Mouse (Mus musculus): ENCODE data around the gene Hoxc12.

The Hoxc12 gene

GRCm38 (mm10) chr15:102963671-102964640 is 27.4 kb downstream of the Hoxc12 start:
- DNase-seq (ENCODE audit: low read depth, low spot score), result no peak

- no peak for DNase-seq (ENCODE audit: low read depth, low spot score)
Measured at GRCm38 (mm10) chr15:102965003-102965891, 28.7 kb downstream of the Hoxc12 start.

DNA sequence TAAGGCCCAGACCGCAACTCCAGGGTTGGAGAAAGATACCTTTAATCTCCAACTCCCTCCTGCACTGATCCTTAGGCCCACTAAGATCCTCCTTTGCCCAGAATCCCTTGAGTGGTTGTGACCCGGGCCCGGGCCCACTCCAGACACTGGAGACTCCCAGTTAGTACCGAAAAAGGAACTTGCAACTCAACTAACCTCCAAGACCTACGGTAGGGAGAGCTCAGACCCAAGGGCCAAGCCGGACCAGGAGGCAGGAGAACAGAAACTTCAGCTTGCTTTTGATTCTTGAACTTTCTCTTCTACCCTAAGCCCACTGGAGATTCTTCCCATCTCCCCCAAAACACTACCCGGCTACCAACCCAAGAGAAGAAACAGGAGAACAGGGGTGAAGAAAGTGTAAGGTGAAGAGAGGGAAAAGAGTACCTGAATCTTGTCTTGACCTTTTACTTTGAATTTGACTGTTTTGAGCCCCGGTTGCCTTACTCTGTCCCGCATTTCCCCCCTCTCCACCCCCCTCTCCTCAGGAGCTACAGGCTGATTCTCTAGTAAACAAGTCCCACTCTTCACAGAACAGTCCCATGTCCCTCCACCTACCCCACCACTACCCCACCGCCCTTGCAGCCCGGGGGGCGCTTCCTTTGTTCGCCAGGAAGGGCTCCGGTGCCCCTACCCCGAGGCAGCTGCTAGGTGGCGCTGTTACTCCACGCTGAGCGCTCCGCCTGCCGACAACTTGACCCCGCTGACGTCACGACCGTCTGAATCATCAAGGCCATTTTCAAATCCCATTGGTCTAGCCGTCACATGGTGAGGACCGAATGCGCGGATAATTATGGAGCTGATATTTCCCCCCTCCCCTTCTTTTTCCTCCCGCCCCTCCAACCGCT is 29.6 kb downstream of the Hoxc12 start:
- DNase-seq (ENCODE audit: low read depth, low spot score), result peak; percentile 96

DNA sequence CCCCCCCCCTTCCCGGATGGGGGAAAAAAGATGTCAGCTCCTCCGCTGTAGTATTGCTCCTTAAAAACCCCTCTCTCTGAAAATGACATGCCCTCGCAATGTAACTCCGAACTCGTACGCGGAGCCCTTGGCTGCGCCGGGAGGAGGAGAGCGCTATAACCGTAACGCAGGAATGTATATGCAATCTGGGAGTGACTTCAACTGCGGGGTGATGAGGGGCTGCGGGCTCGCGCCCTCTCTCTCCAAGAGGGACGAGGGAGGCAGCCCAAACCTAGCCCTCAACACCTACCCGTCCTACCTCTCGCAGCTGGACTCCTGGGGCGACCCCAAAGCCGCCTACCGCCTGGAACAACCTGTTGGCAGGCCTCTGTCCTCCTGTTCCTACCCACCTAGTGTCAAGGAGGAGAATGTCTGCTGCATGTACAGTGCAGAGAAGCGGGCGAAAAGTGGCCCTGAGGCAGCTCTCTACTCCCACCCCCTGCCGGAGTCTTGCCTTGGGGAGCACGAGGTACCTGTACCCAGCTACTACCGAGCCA is 30.3 kb downstream of the Hoxc12 start, which contains the start of gene Hoxc10:
TSS of gene Hoxc10 (plus strand) at position 21 of the 536 bp plus-strand sequence.
- DNase-seq (ENCODE audit: low read depth, low spot score), result no peak

- DNase-seq (ENCODE audit: low read depth, low spot score), result no peak
Measured at GRCm38 (mm10) chr15:102967312-102967510, 30.7 kb downstream of the Hoxc12 start, which contains the start of gene Hoxc5. Gene Hoxc5, plus strand, starts transcription at chr15:102967443.

GRCm38 (mm10) chr15:102967511-102968397 is 31.2 kb downstream of the Hoxc12 start:
- DNase-seq (ENCODE audit: low read depth, low spot score), result no peak

- no peak for DNase-seq (ENCODE audit: low read depth, low spot score)
Measured at GRCm38 (mm10) chr15:102969296-102969695, 32.7 kb downstream of the Hoxc12 start.

DNA sequence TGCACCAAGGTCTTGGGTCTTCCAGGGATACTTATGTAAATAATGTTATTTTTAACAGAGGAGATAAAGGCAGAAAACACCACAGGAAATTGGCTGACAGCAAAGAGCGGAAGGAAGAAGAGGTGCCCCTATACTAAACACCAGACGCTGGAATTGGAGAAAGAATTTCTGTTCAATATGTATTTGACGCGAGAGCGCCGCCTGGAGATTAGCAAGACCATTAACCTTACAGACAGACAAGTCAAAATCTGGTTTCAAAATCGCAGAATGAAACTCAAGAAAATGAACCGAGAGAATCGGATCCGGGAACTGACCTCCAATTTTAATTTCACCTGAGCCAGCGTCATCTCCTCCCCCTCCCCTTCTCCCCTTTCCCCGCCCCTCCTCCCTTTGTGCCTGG is 34.2 kb downstream of the Hoxc12 start:
- no peak for DNase-seq (ENCODE audit: low read depth, low spot score)

- no peak for DNase-seq (ENCODE audit: low read depth, low spot score)
Measured at GRCm38 (mm10) chr15:102972254-102972653, 35.7 kb downstream of the Hoxc12 start.

DNA sequence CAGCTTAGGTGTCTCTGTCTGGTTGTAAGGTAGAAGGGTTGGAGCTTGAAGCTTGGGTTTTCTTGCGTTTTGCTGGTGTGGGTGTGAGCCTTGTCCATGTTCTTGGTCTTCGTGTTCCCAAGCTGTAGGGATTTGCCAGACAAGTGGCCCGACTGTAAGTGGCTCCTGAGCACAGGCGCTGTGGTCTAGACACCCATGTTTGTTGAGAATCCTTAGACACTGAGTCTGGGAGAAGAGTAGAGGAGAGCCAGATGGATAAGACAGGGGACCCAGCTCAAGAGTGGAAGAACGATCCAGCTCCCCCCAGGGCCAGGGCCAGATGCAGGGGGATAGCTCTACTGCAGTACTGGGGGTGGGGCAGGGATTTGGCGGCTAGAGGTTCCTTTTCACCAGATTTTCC is 36.2 kb downstream of the Hoxc12 start:
- no peak for DNase-seq (ENCODE audit: low read depth, low spot score)

- no peak for DNase-seq (ENCODE audit: low read depth, low spot score)
Measured at GRCm38 (mm10) chr15:102975034-102975433, 38.5 kb downstream of the Hoxc12 start.

GRCm38 (mm10) chr15:102975688-102976111 is 39.1 kb downstream of the Hoxc12 start:
- DNase-seq (ENCODE audit: low read depth, low spot score), result peak; percentile 75

GRCm38 (mm10) chr15:102976171-102976570 is 39.6 kb downstream of the Hoxc12 start, which contains the start of gene Hoxc9:
Gene Hoxc9, plus strand, starts transcription at chr15:102976439.
- no peak for DNase-seq (ENCODE audit: low read depth, low spot score)

DNA sequence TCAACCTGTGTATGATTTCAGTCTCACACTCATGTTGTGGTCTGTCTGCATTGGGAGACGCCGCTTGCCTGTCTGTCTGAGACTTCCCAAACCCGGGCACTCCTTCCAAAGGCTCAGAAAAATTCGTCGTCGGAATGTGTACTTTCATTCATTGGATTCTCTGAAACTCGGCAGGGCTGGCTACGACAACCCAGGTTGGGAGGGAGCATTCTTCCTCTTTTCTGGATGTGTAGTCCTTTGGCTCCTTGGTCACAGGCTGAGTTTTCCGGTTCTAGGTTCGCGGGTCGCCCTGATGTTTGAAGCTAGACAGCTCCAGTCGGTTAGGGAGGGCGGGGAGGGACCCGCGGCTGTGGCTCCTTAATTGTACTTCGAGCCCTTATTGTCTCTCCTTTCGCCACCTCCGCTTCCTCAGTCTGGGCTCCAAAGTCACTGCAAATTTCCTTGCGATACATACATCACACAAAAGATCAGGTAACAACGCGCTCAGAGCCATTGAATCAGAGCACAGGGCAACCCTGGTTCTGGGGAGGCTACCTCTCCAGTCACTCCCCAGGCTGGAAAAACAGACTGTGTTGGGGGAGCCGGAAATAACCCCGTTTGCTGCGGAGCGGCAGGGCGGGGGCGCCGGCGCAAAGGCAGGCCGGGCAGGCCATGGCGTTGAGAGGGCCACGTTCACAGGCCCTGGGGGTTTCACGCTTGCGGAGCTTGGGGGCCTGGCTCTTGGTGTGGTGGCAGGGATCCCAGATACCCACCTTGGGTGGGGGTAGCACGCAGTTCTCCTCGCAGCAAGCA is 40.3 kb downstream of the Hoxc12 start:
- DNase-seq (ENCODE audit: low read depth, low spot score), result peak; percentile 79

- DNase-seq (ENCODE audit: low read depth, low spot score), result peak; percentile 58
Measured at GRCm38 (mm10) chr15:102977423-102977974, 40.9 kb downstream of the Hoxc12 start.

DNA sequence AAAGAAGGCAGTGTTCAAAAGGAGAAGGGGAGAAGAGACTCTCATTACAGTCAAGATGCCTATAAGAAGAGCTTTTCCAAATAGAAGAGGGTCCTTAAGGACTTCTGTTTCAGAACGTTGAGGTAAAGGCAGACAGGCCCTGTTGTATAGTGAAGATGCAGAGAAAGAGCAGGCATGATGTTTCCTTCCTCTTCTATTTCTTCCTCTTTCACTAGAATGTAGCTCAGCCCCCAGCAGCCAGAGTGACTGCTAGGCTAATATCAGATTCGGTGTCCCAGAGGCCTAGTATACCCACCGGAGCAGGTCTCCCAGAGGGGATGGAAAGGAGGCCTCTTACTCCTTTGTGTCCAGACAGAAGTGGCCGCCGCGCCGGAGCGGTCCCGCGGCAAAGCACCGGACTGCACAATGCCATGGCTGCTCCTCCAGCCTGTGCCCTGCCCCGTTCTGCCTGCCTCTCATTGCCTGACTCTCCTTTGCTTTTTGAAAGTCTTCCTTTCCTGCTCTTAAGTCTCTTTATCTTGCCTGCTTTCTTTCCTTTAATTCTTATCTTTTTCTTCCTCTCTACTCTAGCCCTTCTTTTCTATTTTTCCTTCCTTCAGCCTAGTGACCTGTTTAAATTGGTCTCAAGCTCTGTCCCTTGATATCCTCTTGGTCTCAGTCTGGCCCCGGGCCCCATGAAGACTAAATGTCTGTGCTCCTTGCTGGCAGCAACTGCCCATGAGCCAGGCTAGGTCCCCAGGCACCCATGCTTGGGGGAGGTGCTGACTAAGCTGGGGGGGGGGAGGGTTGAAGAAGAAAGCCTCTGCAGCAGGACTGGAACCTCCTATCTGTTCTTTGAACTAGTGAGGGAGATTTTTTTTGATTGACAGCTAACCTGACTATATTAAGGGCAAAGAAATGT is 42.3 kb downstream of the Hoxc12 start:
- DNase-seq (ENCODE audit: low read depth, low spot score), result no peak

GRCm38 (mm10) chr15:102979936-102980335 is 43.4 kb downstream of the Hoxc12 start:
- no peak for DNase-seq (ENCODE audit: low read depth, low spot score)

DNA sequence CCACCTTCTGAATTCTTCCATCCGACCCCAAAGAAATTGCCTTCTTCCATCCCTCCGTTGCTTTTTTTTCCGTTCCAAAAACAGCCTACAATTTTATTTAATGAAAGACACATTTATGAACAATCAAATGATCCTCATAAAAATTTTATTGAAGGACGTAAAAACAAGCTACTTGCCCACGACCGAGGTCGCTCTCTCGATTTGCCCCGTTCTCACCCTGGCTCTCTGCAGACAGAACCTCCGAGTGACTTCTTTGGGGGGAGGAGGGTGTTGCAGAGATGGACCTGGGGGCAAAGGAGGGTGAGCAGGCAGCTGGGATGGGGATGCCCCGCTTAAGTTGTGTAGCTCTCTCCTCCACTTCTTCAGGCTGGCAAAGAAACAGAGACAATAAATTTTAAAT is 43.8 kb downstream of the Hoxc12 start:
- no peak for DNase-seq (ENCODE audit: low read depth, low spot score)

Data from ES-CJ7 (cell line).